Mouse (Mus musculus): ENCODE data around the gene Nr1h4. TPM values are rescaled to one million over a fixed set of nuclear protein-coding genes. Genes with fewer than 3 reads are reported as not detected.

Nr1h4 gene
- polyA plus RNA-seq, 1 experiment from 2014 or later: not detected

DNA sequence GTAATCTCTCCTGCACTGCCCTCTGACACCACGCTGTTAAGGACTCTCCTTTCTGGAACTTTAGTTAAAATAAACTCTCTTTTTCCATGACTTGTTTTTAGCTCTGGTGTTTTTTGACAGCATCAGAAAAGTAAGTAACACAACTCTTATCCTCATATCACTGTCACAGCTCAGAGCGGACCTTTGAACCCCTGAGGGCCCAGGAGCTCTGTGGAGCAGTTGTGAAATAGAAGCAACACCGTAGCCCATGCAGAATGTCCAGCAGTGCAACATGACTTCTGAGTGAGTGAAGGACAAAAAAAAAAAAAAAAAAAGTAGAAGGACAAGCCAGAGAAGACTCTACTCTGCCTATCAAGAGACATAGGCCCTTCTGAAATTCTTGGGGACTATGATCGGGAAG lies 14.2 kb downstream of the Nr1h4 start:
- WGBS: 83% methylated on average over 4 of the region's 4 CpGs
- Histone ChIP-seq H3K27me3 (no peaks in the 10 kb centered on the region), H3K36me3 (no peaks in the 10 kb centered on the region), H3K4me3 (no peak overlapping the region), H3K9ac (no peak overlapping the region), H3K27ac (no peak overlapping the region), H3K9me3 (no peaks in the 10 kb centered on the region), H3K4me1 (no peaks in the 10 kb centered on the region), H3K4me2 (replicated peaks) (no peak overlapping the region)
- no peak for ATAC-seq (ENCODE audit: low FRiP score, low read depth)

DNA sequence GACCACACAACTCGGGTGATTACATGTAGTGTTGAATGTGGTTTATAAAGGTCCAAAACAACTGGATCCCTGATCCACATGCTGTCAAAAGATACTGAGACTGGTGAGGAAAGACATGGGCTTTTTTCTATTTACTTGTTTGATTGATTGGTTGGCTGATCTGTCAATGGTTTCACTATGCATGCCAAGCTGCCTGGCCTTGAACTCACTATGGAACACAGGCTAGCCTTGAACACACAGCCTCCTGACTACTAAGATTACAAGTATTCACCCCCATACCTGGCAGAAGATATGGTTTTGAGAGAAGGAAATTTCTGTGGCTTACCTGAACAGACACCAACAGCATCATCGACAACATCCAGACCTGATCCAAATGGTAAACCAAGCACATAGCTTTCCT lies 15.0 kb downstream of the Nr1h4 start:
- H3K4me3 ChIP-seq: no peak overlapping the region
- no peak overlapping the region for H3K4me2 ChIP-seq (replicated peaks)
- H3K27ac ChIP-seq: no peak overlapping the region
- H3K9ac ChIP-seq: no peak overlapping the region
- WGBS: 86% methylated on average over 2 of the region's 2 CpGs
- H3K9me3 ChIP-seq: no peaks in the 10 kb centered on the region
- no peak for ATAC-seq (ENCODE audit: low FRiP score, low read depth)
- no peaks in the 10 kb centered on the region for H3K36me3 ChIP-seq
- H3K4me1 ChIP-seq: no peaks in the 10 kb centered on the region
- no peaks in the 10 kb centered on the region for H3K27me3 ChIP-seq

GRCm38 (mm10) chr10:89515813-89516212 lies 17.6 kb downstream of the Nr1h4 start:
- no peak overlapping the region for H3K9ac ChIP-seq
- WGBS: 60% methylated on average over 2 of the region's 2 CpGs
- H3K4me1 ChIP-seq: no peaks in the 10 kb centered on the region
- no peaks in the 10 kb centered on the region for H3K27me3 ChIP-seq
- H3K27ac ChIP-seq: no peak overlapping the region
- H3K4me2 ChIP-seq (replicated peaks): no peak overlapping the region
- ATAC-seq (ENCODE audit: low FRiP score, low read depth): no peak
- no peak overlapping the region for H3K4me3 ChIP-seq
- H3K9me3 ChIP-seq: no peaks in the 10 kb centered on the region
- no peaks in the 10 kb centered on the region for H3K36me3 ChIP-seq

GRCm38 (mm10) chr10:89512562-89512961 lies 20.8 kb downstream of the Nr1h4 start:
- Histone ChIP-seq H3K27ac (no peak overlapping the region), H3K36me3 (no peaks in the 10 kb centered on the region), H3K9me3 (no peaks in the 10 kb centered on the region), H3K4me1 (no peaks in the 10 kb centered on the region), H3K4me2 (replicated peaks) (no peak overlapping the region), H3K27me3 (no peaks in the 10 kb centered on the region), H3K9ac (no peak overlapping the region), H3K4me3 (no peak overlapping the region)
- ATAC-seq (ENCODE audit: low FRiP score, low read depth): no peak
- WGBS: 63% methylated on average over 6 of the region's 6 CpGs

- H3K9ac ChIP-seq: no peak overlapping the region
- H3K27ac ChIP-seq: no peak overlapping the region
- H3K27me3 ChIP-seq: no peaks in the 10 kb centered on the region
- H3K4me3 ChIP-seq: no peak overlapping the region
- H3K36me3 ChIP-seq: no peaks in the 10 kb centered on the region
- no peak for ATAC-seq (ENCODE audit: low FRiP score, low read depth)
- H3K4me2 ChIP-seq (replicated peaks): no peak overlapping the region
- H3K9me3 ChIP-seq: no peaks in the 10 kb centered on the region
- 89% methylated on average over 2 of the region's 2 CpGs for WGBS
- H3K4me1 ChIP-seq: no peaks in the 10 kb centered on the region
Observed at GRCm38 (mm10) chr10:89510547-89510946, 22.8 kb downstream of the Nr1h4 start.

GRCm38 (mm10) chr10:89508567-89508966 lies 24.8 kb downstream of the Nr1h4 start:
- ATAC-seq (ENCODE audit: low FRiP score, low read depth): no peak
- no peaks in the 10 kb centered on the region for H3K9me3 ChIP-seq
- H3K9ac ChIP-seq: no peak overlapping the region
- H3K4me2 ChIP-seq (replicated peaks): no peak overlapping the region
- 85% methylated on average over 2 of the region's 2 CpGs for WGBS
- H3K36me3 ChIP-seq: no peaks in the 10 kb centered on the region
- no peak overlapping the region for H3K4me3 ChIP-seq
- H3K27ac ChIP-seq: no peak overlapping the region
- no peaks in the 10 kb centered on the region for H3K27me3 ChIP-seq
- H3K4me1 ChIP-seq: no peaks in the 10 kb centered on the region

DNA sequence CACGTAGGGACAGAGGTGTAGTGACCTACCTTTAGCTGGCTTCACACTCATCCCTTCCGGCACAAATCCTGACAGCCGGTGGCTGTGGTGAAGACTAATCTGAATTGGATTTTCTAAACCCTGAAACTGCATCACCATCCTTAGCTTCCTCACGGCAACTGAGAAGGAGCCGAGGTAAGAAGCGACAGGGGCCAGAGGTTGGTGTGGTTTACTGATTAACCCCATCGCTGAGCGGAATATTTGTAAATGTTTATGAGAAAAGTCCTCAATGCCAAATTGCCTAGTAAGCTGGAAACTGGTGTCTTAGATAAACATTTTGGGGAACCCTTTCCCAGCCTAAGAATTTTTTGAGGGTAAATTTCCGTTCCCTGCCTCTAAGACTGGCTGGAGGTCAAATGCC lies 26.9 kb downstream of the Nr1h4 start:
- 86% methylated on average over 9 of the region's 9 CpGs for WGBS

GRCm38 (mm10) chr10:89505592-89505955 lies 27.8 kb downstream of the Nr1h4 start:
- WGBS: 83% methylated on average over 5 of the region's 5 CpGs
- no peaks in the 10 kb centered on the region for H3K27me3 ChIP-seq
- H3K9ac ChIP-seq: no peak overlapping the region
- no peak overlapping the region for H3K4me3 ChIP-seq
- no peak overlapping the region for H3K27ac ChIP-seq
- H3K4me2 ChIP-seq (replicated peaks): no peak overlapping the region
- no peaks in the 10 kb centered on the region for H3K4me1 ChIP-seq
- no peaks in the 10 kb centered on the region for H3K36me3 ChIP-seq
- H3K9me3 ChIP-seq: no peaks in the 10 kb centered on the region
- no peak for ATAC-seq (ENCODE audit: low FRiP score, low read depth)

More for the DNA sequence above, 26.9 kb downstream of the Nr1h4 start:
- H3K4me2 ChIP-seq (replicated peaks): no peak overlapping the region
- no peak for ATAC-seq (ENCODE audit: low FRiP score, low read depth)
- H3K36me3 ChIP-seq: no peaks in the 10 kb centered on the region
- no peak overlapping the region for H3K4me3 ChIP-seq
- H3K27ac ChIP-seq: no peak overlapping the region
- no peaks in the 10 kb centered on the region for H3K9me3 ChIP-seq
- no peaks in the 10 kb centered on the region for H3K4me1 ChIP-seq
- no peaks in the 10 kb centered on the region for H3K27me3 ChIP-seq
- no peak overlapping the region for H3K9ac ChIP-seq

GRCm38 (mm10) chr10:89504952-89505591 lies 28.3 kb downstream of the Nr1h4 start:
- Histone ChIP-seq H3K4me1 (no peaks in the 10 kb centered on the region), H3K4me3 (no peak overlapping the region), H3K27ac (no peak overlapping the region), H3K9me3 (no peaks in the 10 kb centered on the region), H3K4me2 (replicated peaks) (no peak overlapping the region), H3K36me3 (no peaks in the 10 kb centered on the region), H3K9ac (no peak overlapping the region), H3K27me3 (no peaks in the 10 kb centered on the region)
- no peak for ATAC-seq (ENCODE audit: low FRiP score, low read depth)
- WGBS: 79% methylated on average over 10 of the region's 10 CpGs

DNA sequence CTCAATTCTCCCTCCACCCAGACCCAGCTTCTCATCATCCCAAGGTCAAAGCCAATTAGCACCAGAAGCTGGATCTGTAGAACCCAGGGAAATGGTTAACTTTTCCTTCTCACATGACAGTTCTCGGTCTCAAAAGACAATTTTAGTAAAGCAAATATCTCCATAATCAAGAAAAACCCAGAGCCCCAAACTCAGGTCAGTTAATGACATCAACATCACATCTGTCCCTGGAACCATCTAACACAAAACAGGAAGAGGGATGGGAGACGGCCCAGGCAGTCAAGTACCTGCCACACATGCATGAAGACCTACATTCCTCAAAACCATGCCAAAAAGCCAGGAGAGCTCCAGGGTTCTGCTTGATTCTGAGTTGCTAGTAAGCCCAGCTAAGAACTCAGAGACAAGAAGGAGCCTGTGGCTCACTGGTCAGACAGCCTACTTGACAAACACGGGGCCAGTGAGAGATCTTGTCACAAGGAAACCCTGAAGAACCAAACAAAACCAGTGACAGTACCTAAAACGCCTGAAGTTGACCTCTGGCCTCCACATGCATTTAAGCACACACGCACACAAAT lies 30.3 kb downstream of the Nr1h4 start:
- no peaks in the 10 kb centered on the region for H3K36me3 ChIP-seq
- H3K4me1 ChIP-seq: no peaks in the 10 kb centered on the region
- 82% methylated on average over 5 of the region's 5 CpGs for WGBS
- no peaks in the 10 kb centered on the region for H3K27me3 ChIP-seq
- ATAC-seq (ENCODE audit: low FRiP score, low read depth): no peak
- no peak overlapping the region for H3K4me3 ChIP-seq
- no peak overlapping the region for H3K9ac ChIP-seq
- H3K9me3 ChIP-seq: no peaks in the 10 kb centered on the region
- no peak overlapping the region for H3K27ac ChIP-seq
- no peak overlapping the region for H3K4me2 ChIP-seq (replicated peaks)

- ATAC-seq (ENCODE audit: low FRiP score, low read depth): no peak
- Histone ChIP-seq H3K4me2 (replicated peaks) (no peak overlapping the region), H3K4me1 (no peaks in the 10 kb centered on the region), H3K9me3 (no peaks in the 10 kb centered on the region), H3K4me3 (no peak overlapping the region), H3K27ac (no peak overlapping the region), H3K36me3 (no peaks in the 10 kb centered on the region), H3K9ac (no peak overlapping the region), H3K27me3 (no peaks in the 10 kb centered on the region)
- 73% methylated on average over 6 of the region's 6 CpGs for WGBS
Observed at GRCm38 (mm10) chr10:89501902-89502301, 31.5 kb downstream of the Nr1h4 start.

- no peak overlapping the region for H3K4me3 ChIP-seq
- 68% methylated on average over 7 of the region's 7 CpGs for WGBS
- ATAC-seq (ENCODE audit: low FRiP score, low read depth): no peak
Observed at GRCm38 (mm10) chr10:89495537-89495936, 37.8 kb downstream of the Nr1h4 start.

GRCm38 (mm10) chr10:89491321-89491720 lies 42.1 kb downstream of the Nr1h4 start:
- no peak for ATAC-seq (ENCODE audit: low FRiP score, low read depth)
- H3K4me1 ChIP-seq: no peaks in the 10 kb centered on the region
- no peaks in the 10 kb centered on the region for H3K27me3 ChIP-seq
- 15% methylated on average over 3 of the region's 3 CpGs for WGBS
- H3K4me3 ChIP-seq: no peak overlapping the region
- no peak overlapping the region for H3K27ac ChIP-seq
- H3K4me2 ChIP-seq (replicated peaks): no peak overlapping the region
- H3K36me3 ChIP-seq: no peaks in the 10 kb centered on the region
- H3K9me3 ChIP-seq: no peaks in the 10 kb centered on the region
- no peak overlapping the region for H3K9ac ChIP-seq

More at GRCm38 (mm10) chr10:89495537-89495936, 37.8 kb downstream of the Nr1h4 start:
- Histone ChIP-seq H3K9me3 (no peaks in the 10 kb centered on the region), H3K27ac (no peak overlapping the region), H3K36me3 (no peaks in the 10 kb centered on the region), H3K4me2 (replicated peaks) (no peak overlapping the region), H3K9ac (no peak overlapping the region), H3K27me3 (no peaks in the 10 kb centered on the region), H3K4me1 (no peaks in the 10 kb centered on the region)

All from limb, embryonic 13.5 days (tissue).